Mouse (Mus musculus) left cerebral cortex, adult 2 months (tissue): Measurements from ENCODE around the gene Dglucy. TPM values are rescaled to one million over a fixed set of nuclear protein-coding genes. Genes with fewer than 3 reads are reported as not detected.

Source experiments
- DNase-seq, 2 experiments: peaks; one replicate each; pipeline ENCODE4 v3.0.0; 2021 to 2022; ENCODE audit warnings: low spot score in 2 of 2, mixed read lengths in 1 of 2; ENCODE audit errors: extremely low spot score in 1 of 2
- H3K27ac ChIP-seq: fragments of 200-600 bp; 2 replicates; pipeline ENCODE4 v1.8.1; 2022
- H3K4me3 ChIP-seq: fragments of 200-600 bp; 2 replicates; pipeline ENCODE4 v1.8.1; 2022
- CTCF ChIP-seq: fragments of 200-600 bp; IDR thresholded peaks from 2 replicates; pipeline ENCODE4 v1.8.1; 2022; ENCODE audit warnings: antibody characterized with exemption, mild to moderate bottlenecking, moderate library complexity
- intact Hi-C: fragments of 180-260 bp; cut with DNase I; formaldehyde crosslinking; loops from one replicate; pipeline ENCODE4 v1.15.1; 2025
- long read RNA-seq, 2 experiments: library from polyadenylated mRNA; stranded (forward); transcript quantifications; one replicate each; pipeline ENCODE4 v2.0.0; 2021; ENCODE audit warnings: borderline mapping rate in 2 of 2
- total RNA-seq, 2 experiments: library from RNA; stranded (reverse); gene quantifications; 2 replicates each; pipeline ENCODE4 v1.2.3; 2021

Dglucy gene
- 10 to 100 TPM in 1 of 2 experiments, 1 to 10 TPM in 1; 9.4 to 10.2 TPM for total RNA-seq
- long read RNA-seq, experiment 1, partial matches to known transcripts: 2 of 12 reads
- long read RNA-seq, experiment 1, other reads (novel, unspliced or antisense): 8 of 12 reads
- long read RNA-seq, experiment 2, partial matches to known transcripts: 2 of 7 reads
- long read RNA-seq, experiment 2, other reads (novel, unspliced or antisense): 1 of 7 reads

DNA sequence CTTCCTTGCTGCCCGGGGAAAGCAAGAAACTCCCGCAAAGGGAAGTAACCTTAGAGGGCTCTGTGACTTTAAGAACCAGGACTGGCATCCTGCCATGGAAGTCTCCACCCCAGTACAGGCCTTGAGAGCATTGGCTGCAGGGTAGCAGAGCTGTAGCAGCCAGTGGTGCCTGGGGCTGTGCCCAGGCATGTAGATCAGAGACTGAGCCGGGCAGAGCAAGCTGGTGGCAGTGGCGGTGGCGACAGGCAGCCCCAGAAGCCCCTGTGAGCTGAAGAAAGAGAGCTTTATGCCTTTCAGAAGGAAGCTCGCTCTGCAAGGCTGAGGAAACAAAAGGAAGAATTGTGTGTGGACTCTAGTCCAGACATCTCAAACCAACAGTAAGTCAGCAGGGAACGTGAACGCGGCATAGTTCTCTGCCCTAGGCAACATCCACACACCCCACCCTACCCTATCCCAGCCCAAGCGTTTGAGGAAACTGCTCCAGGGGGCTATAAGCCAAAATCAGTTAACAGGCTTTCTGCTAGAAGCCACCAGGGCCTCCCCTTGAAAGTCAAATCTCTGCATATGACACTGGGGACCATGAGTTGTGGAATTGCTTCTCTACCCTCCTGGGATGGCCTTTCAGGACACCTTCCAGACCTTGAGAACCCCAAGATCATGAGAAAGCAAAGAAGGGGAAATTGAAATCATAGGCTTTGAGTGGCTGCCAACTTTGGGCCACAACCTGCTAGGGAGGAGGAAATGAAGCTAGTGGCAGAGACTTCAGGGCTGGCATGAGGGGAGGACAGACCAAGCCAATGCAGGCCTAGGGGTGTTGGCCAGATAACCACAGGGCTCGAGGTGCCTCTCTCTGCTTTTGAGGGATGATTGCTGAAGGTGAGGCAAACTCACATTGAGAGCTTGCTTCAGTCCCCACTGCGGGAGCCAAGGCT, at the start of gene Dglucy:
TSS of gene Dglucy (plus strand) at position 124 of the 932 bp plus-strand sequence.
- intact Hi-C loops: loop anchor here (2.0 to 5.0 kb wide), 2 partner anchors 54 to 58 kb away; no protein-coding TSS in a partner anchor
- peak within 1 kb of the TSS; percentile 92 for H3K27ac ChIP-seq
- TF ChIP-seq CTCF: no peak
- H3K4me3 ChIP-seq: peak within 1 kb of the TSS; percentile 48
- DNase-seq: peak; percentile 74 to 83

DNA sequence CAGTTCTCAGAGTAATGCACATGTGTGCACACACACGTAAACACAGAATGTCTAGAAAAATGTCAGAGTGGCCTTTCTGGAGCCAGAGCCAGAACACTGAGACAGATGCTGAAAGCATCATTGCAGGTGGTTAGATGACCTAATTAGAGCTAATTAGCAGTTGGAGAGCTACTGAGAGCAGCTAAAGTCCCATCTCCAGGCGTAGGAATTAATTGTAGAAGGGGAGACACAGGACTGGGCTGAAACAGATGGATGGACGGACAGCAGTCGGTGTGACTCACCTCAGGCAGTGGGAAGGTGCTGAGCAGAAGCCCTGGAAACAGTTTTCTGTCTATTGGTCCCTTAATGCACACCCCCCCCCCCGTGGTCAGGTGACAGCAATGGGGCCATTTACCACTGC, 43.7 kb upstream of the Dglucy start:
- DNase-seq: no peak
- no peak overlapping the region for H3K4me3 ChIP-seq
- intact Hi-C loops: no loop called here
- no peak for TF ChIP-seq CTCF
- no peak overlapping the region for H3K27ac ChIP-seq

DNA sequence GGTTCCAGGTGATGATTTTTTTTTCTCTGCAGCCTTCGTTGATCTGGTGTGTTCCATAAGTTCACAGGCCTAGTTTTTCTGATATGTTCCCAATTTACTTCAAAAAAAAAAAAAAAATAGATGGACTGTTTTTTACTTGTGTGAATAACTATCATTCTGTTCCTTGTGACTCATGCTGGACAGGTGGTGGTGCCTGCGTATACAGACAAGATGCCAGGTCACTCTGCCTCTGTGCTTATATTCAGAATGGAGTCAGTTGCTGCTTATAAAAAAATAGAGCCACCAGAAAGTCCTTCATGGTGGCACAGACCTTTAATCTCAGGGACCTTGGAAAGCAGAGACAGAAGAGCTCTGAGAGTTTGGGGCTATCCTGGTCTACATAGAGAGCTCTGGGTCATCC, 43.3 kb upstream of the Dglucy start:
- no peak for DNase-seq
- no peak for TF ChIP-seq CTCF
- no peak overlapping the region for H3K4me3 ChIP-seq
- H3K27ac ChIP-seq: no peak overlapping the region
- intact Hi-C loops: no loop called here

DNA sequence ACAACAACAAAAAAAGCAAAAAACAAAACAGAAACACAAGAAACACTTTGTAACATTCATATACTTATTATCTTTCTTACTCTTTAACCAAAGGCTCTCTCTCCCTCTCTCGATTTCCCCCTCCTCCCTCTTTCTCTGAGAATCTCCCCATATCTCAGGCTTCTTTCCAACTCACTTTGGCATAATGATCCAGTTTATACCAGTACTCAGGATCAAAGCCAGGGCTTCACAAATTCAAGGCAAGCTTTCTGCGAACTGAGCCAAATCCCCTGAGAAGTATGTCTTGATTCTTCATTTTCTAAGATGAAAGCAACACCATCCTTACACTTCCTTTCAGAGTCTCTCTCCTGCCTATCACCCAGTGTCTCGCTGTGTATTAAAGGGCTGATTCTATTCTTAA, 40.4 kb upstream of the Dglucy start:
- intact Hi-C loops: no loop called here
- DNase-seq: no peak
- no peak for TF ChIP-seq CTCF
- no peak overlapping the region for H3K4me3 ChIP-seq
- no peak overlapping the region for H3K27ac ChIP-seq

DNA sequence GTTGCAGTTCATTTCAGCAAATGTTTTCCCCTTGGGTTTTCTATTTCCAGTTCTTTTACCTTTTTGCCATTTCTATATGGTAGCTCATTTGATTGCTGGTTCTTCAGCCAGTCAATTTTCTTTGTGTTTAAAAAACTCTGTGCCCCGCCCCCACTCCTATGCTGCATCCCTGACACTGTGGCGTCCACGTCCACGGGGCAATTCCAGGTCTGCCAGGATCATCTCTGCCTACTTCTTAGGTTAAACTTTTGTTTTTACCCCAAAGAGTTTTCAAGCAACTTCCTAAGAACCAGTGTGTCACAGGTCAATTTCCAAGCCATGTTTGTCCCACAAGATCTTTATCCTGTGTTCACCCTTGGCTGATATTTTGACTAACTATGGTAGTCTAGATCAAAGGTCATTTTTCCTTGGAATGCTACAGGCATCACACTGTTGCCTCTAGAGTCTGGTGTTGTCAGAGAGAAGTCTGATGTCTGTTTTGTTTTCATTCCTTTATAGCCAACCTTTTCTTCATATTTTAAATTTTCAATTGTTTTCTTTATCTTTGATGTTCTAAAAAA, 39.8 kb upstream of the Dglucy start:
- no peak for TF ChIP-seq CTCF
- no peak for DNase-seq
- intact Hi-C loops: no loop called here
- H3K4me3 ChIP-seq: no peak overlapping the region
- no peak overlapping the region for H3K27ac ChIP-seq

DNA sequence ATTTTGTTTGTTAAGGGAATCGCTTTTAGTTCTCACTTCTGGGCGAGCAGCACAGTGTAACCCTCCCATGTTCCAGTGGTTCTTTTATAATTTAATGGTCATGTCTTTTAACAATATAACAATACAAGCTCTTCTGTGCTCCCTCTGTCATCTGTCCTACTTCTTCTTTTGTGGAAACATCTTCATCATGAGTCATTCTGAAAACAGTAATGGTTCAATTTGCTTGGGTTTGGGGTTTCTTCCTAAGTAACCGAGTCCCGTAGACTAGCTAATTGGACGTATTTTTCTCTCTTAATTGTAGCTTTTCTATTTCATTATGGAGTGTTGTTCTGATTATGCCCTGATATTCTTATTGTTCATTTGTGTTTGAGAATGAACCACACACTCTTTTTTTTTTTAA, 38.5 kb upstream of the Dglucy start:
- no peak overlapping the region for H3K4me3 ChIP-seq
- no peak overlapping the region for H3K27ac ChIP-seq
- intact Hi-C loops: no loop called here
- no peak for DNase-seq
- TF ChIP-seq CTCF: no peak

DNA sequence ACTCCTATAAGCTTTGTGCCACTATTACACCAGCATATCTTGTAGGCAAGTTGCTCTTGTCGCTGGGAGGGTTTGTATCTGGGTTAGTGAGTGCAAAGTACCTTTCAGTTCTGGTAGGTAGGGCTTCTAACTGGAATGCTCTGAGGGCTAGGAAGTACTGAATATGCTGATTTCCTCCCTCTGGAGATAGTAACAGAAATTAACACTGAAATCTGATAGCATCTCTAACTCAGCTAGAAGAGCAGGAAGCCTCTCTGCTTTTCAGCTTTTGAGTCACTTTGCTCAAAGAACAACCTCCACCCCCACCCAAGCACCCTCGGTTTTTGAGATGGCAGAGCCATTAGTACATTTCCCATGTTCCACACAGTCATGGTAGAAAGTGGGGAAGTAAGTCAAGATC, 36.4 kb upstream of the Dglucy start:
- no peak for TF ChIP-seq CTCF
- H3K4me3 ChIP-seq: no peak overlapping the region
- no peak for DNase-seq
- intact Hi-C loops: no loop called here
- H3K27ac ChIP-seq: no peak overlapping the region

DNA sequence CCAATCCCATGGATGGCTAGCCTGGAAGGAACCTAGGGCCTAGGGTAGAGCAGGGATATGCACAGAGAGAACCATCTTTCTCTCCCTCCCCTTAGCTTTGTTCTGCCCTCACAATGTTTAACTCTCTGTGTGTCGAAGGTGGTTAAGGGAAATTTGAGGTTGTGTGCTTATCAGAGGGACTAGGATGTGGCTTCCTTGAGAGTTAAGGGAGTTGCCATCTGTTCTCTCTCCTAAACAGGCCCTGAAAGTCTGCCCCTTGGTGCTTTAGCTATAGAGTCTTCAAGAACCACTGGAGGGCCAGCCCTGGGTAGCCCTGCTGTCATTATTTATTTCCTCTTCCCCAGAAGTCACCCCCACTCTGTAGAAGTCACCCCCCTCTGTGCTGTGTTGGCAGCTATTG, 25.9 kb upstream of the Dglucy start:
- intact Hi-C loops: no loop called here
- no peak for DNase-seq
- H3K27ac ChIP-seq: no peak overlapping the region
- TF ChIP-seq CTCF: no peak
- no peak overlapping the region for H3K4me3 ChIP-seq

DNA sequence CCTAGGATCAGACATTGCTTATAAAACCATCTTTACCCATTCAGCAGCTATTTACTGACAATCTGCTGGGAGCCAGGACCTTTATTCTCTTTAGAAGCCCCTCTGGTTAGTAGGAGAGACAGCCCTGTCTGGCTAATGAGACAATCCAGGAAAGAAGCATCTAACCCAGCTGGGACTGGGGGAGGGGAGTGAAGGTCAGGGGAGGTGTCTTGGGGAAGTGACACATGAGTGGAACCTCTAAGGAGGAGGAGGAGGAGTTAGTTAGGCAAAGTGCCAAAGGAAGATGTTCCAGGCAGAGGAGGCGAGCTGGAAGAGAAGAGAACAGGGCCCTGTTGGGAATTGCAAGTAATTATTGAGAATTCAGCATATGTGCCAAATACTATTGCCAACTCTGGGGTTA, 25.1 kb upstream of the Dglucy start:
- H3K4me3 ChIP-seq: no peak overlapping the region

DNA sequence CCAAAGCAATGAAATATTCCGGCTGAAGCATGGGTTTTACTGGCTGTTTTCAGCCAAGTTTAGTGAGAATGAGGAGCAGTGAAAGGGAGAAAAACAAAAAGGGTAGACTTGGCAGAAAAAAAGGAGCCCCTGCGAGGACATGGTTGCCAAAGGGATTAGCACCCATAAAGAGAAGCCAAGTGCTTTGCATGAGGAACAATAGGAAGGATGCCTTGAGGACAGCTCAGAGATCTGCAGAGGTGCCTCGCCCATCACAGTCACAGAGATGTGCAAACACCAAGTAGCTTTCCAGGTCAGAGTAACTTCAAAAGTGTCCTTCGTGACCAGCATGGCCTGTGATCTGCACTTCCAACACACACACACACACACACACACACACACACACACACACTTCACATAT, 21.4 kb upstream of the Dglucy start:
- Histone ChIP-seq H3K4me3 (no peak overlapping the region), H3K27ac (no peak overlapping the region)
- no peak for DNase-seq
- intact Hi-C loops: no loop called here
- TF ChIP-seq CTCF: no peak

More for the DNA sequence above, 25.1 kb upstream of the Dglucy start:
- no peak for TF ChIP-seq CTCF
- intact Hi-C loops: no loop called here
- H3K27ac ChIP-seq: no peak overlapping the region
- DNase-seq: no peak

DNA sequence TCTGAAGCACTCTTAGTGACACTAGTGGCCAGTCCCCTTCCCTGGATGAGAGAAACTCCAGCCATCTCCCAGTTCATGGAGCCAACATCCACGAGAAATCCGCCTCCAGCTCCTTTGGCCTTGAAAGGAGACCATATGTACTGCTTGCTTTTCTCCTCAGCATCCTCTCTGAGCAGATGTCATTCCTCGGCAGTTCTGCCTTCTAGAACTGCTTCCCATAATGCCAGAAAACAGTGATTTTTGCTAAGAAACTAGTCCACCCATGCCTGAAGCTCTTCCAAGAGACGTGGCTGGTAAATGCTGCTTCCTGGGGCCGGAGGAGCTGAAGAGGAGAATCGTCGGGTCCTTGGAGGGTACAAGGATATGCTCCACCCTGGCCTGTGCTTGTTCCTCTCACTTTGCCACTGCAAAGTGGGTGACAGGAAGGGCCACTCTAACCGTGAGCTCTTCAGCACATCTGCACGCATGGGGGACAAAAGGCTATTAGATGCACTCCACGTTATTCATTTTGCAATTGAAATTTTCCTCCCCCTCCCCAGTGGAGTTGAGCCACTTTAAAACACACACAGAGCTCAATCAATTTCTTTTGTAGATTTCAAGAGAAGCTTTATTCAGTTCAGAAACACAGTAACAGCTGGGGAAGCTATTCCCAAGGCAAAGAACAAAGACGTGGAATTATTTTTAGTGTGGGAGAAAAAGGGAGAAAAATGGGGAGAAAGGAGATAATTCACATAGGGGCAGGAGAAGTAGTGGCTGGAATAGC, 16.0 kb upstream of the Dglucy start:
- TF ChIP-seq CTCF: no peak
- Histone ChIP-seq H3K27ac (peak overlapping the region; percentile 81), H3K4me3 (no peak overlapping the region)
- intact Hi-C loops: loop anchor here (5.0 kb wide), 1 partner anchor 36 kb away; the partner anchor contains the start of gene Rps6ka5
- DNase-seq: peak in 1 of 2 experiments; percentile 26
